Mouse (Mus musculus) bone marrow, adult 2 months (tissue): ENCODE results near the gene Mex3a. TPM values are rescaled to one million over a fixed set of nuclear protein-coding genes. Genes with fewer than 3 reads are reported as not detected.

Source experiments
- H3K27ac ChIP-seq: fragments of 200-500 bp; 2 replicates; pipeline ENCODE4 v1.5.1; 2012; ENCODE audit warnings: low read depth, mild to moderate bottlenecking, control low read depth, inconsistent platforms, low read length; ENCODE audit not compliant: control insufficient read depth, poor library complexity, insufficient read depth
- H3K4me1 ChIP-seq: fragments of 200-500 bp; 2 replicates; pipeline ENCODE4 v1.6.1; 2011; ENCODE audit warnings: low read length; ENCODE audit not compliant: control insufficient read depth, insufficient read depth
- H3K4me3 ChIP-seq: fragments of 200-500 bp; replicated peaks from 2 replicates; pipeline ENCODE3; 2011; ENCODE audit warnings: mild to moderate bottlenecking, low read depth, low read length, control low read depth; ENCODE audit not compliant: control insufficient read depth
- CTCF ChIP-seq: fragments of 200-500 bp; IDR thresholded peaks from 2 replicates; pipeline ENCODE4 v1.5.1; 2011; ENCODE audit warnings: low read length, control low read depth; ENCODE audit not compliant: control insufficient read depth, insufficient read depth
- POLR2A ChIP-seq: fragments of 200-500 bp; IDR thresholded peaks from 2 replicates; pipeline ENCODE4 v1.6.1; 2011; ENCODE audit warnings: low read depth, mild to moderate bottlenecking, control low read depth, low read length, borderline replicate concordance; ENCODE audit not compliant: control insufficient read depth
- WGBS: fragments of 180-500 bp; shearing (Covaris S2); methylation state at CpG from one replicate; pipeline ENCODE4 v1.1.7; 2018; 5-methylcytosine and 5-hydroxymethylcytosine counted together
- polyA plus RNA-seq: library from polyadenylated mRNA; stranded (reverse); fragments of >200 nt; gene quantifications from 2 replicates; pipeline ENCODE4 v1.2.4, GENCODE M21; 2011; ENCODE audit warnings: low replicate concordance; ENCODE audit not compliant: missing spikeins, insufficient read depth, insufficient read length

Mex3a gene
- polyA plus RNA-seq, 1 experiment = 2.2 TPM

- H3K27ac ChIP-seq = peak overlapping the region; percentile 1
These were observed 37.2 kb upstream of the Mex3a start for GRCm38 (mm10) chr3:88494836-88495628.

GRCm38 (mm10) chr3:88495741-88496415 lies 36.3 kb upstream of the Mex3a start:
- peaks cover 5% of the 10 kb centered on the region for H3K4me1 ChIP-seq
- H3K27ac ChIP-seq = peak overlapping the region; percentile 1
- 83% methylated on average over 10 of the region's 10 CpGs for WGBS
- H3K4me3 ChIP-seq = no peak overlapping the region
- TF ChIP-seq CTCF (no peak), POLR2A (no peak)

More at GRCm38 (mm10) chr3:88494836-88495628, 37.2 kb upstream of the Mex3a start:
- TF ChIP-seq CTCF = no peak
- no peak for TF ChIP-seq POLR2A
- 34% methylated on average over 9 of the region's 9 CpGs for WGBS
- Histone ChIP-seq H3K4me1 (peaks cover 5% of the 10 kb centered on the region), H3K4me3 (no peak overlapping the region)

GRCm38 (mm10) chr3:88499580-88499979 lies 32.6 kb upstream of the Mex3a start:
- WGBS = 83% methylated on average over 4 of the region's 4 CpGs

GRCm38 (mm10) chr3:88500087-88500486 lies 32.1 kb upstream of the Mex3a start:
- TF ChIP-seq CTCF = no peak
- no peak for TF ChIP-seq POLR2A
- Histone ChIP-seq H3K4me3 (no peak overlapping the region), H3K27ac (no peak overlapping the region), H3K4me1 (peaks cover 4% of the 10 kb centered on the region)
- 73% methylated on average over 7 of the region's 7 CpGs for WGBS

More at GRCm38 (mm10) chr3:88499580-88499979, 32.6 kb upstream of the Mex3a start:
- H3K27ac ChIP-seq = no peak overlapping the region
- no peak overlapping the region for H3K4me3 ChIP-seq
- peaks cover 7% of the 10 kb centered on the region for H3K4me1 ChIP-seq
- TF ChIP-seq POLR2A (no peak), CTCF (no peak)

- Histone ChIP-seq H3K4me3 (peak overlapping the region; percentile 64), H3K4me1 (peaks cover 3% of the 10 kb centered on the region), H3K27ac (no peak overlapping the region)
- TF ChIP-seq POLR2A = no peak
- TF ChIP-seq CTCF = no peak
- 74% methylated on average over 4 of the region's 4 CpGs for WGBS
These were observed 31.4 kb upstream of the Mex3a start for GRCm38 (mm10) chr3:88500655-88501365.

GRCm38 (mm10) chr3:88501366-88502030 lies 30.7 kb upstream of the Mex3a start:
- Histone ChIP-seq H3K27ac (peak overlapping the region; percentile 58), H3K4me1 (peaks cover 3% of the 10 kb centered on the region), H3K4me3 (peak overlapping the region; percentile 76)
- 60% methylated on average over 6 of the region's 6 CpGs for WGBS
- TF ChIP-seq POLR2A = no peak
- no peak for TF ChIP-seq CTCF

GRCm38 (mm10) chr3:88502031-88502571 lies 30.1 kb upstream of the Mex3a start:
- H3K4me1 ChIP-seq = peaks cover 3% of the 10 kb centered on the region
- TF ChIP-seq POLR2A = no peak
- TF ChIP-seq CTCF = no peak
- peak overlapping the region; percentile 58 for H3K27ac ChIP-seq
- WGBS = 63% methylated on average over 11 of the region's 11 CpGs
- H3K4me3 ChIP-seq = peak overlapping the region; percentile 76
